Mouse (Mus musculus) embryonic facial prominence, embryonic 15.5 days (tissue): ENCODE data around the gene Hoxd4. TPM values are rescaled to one million over a fixed set of nuclear protein-coding genes. Genes with fewer than 3 reads are reported as not detected.

ENCODE experiments used
- ATAC-seq: fragments of 200-750 bp; cut with Nextera tagmentation; 2 replicates; pipeline ENCODE4 v1.8.0; 2017; ENCODE audit warnings: low read depth, moderate TSS enrichment; ENCODE audit not compliant: insufficient number of reproducible peaks, low FRiP score, low TSS enrichment
- H3K27ac ChIP-seq: fragments of 300-500 bp; sonication (generic); replicated peaks from 2 replicates; pipeline ENCODE4 v1.5.1; 2015; ENCODE audit warnings: mild to moderate bottlenecking, inconsistent platforms
- H3K27me3 ChIP-seq: fragments of 300-500 bp; sonication (generic); 2 replicates; pipeline ENCODE4 v1.6.1; 2015; ENCODE audit warnings: inconsistent platforms
- H3K36me3 ChIP-seq: fragments of 300-500 bp; sonication (generic); 2 replicates; pipeline ENCODE4 v1.6.1; 2015; ENCODE audit warnings: mild to moderate bottlenecking, inconsistent platforms
- H3K4me1 ChIP-seq: fragments of 300-500 bp; sonication (generic); 2 replicates; pipeline ENCODE4 v1.6.1; 2015; ENCODE audit warnings: inconsistent platforms
- H3K4me2 ChIP-seq: fragments of 300-500 bp; sonication (generic); replicated peaks from 2 replicates; pipeline ENCODE4 v1.6.1; 2015; ENCODE audit warnings: mild to moderate bottlenecking, inconsistent platforms
- H3K4me3 ChIP-seq: fragments of 300-500 bp; sonication (generic); replicated peaks from 2 replicates; pipeline ENCODE4 v1.5.1; 2015; ENCODE audit warnings: mild to moderate bottlenecking, inconsistent platforms
- H3K9ac ChIP-seq: fragments of 300-500 bp; sonication (generic); 2 replicates; pipeline ENCODE4 v1.6.1; 2015; ENCODE audit warnings: inconsistent platforms
- H3K9me3 ChIP-seq: fragments of 300-500 bp; sonication (generic); replicated peaks from 2 replicates; pipeline ENCODE4 v1.6.1; 2016; ENCODE audit warnings: inconsistent platforms
- WGBS: fragments of 180-500 bp; shearing (Covaris S2); methylation state at CpG from one replicate; pipeline ENCODE4 v1.1.7; 2015; 5-methylcytosine and 5-hydroxymethylcytosine counted together
- polyA plus RNA-seq: library from polyadenylated mRNA; unstranded; fragments of >200 nt; fragmentation: Nextera tagmentation; extraction: Ambion mirVana; gene quantifications from 2 replicates; pipeline ENCODE4 v1.2.1, GENCODE M21; 2015

The Hoxd4 gene
- polyA plus RNA-seq: 0.35 and 0.62 TPM in 2 replicates

GRCm38 (mm10) chr2:74711721-74712621 is at the start of gene Hoxd4, which contains the start of gene Hoxd3:
Gene Hoxd4 (plus strand): TSS chr2:74711929.
Gene Hoxd3 (plus strand): TSS chr2:74711927.
- peak within 1 kb of the TSS; percentile 41 for H3K4me3 ChIP-seq
- H3K4me1 ChIP-seq: peaks cover 11% of the 10 kb centered on the region
- ATAC-seq: peak; percentile 49; the same call in 1 of the 2 replicates
- no peaks in the 10 kb centered on the region for H3K9me3 ChIP-seq
- H3K27ac ChIP-seq: 0 out of 2 replicates have a peak within 1 kb of the TSS, but pooled peaks have one; percentile 48
- H3K4me2 ChIP-seq: peak within 1 kb of the TSS; percentile 42
- H3K9ac ChIP-seq: peak within 1 kb of the TSS; percentile 18; the same call in 1 of the 2 replicates
- H3K36me3 ChIP-seq: no peaks in the 10 kb centered on the region
- peaks cover 93% of the 10 kb centered on the region for H3K27me3 ChIP-seq
- WGBS: under 1% methylated on average over 65 of the region's 65 CpGs

GRCm38 (mm10) chr2:74663291-74663925 is 48.3 kb upstream of the Hoxd4 start:
- 3% methylated on average over 18 of the region's 18 CpGs for WGBS
- no peak for ATAC-seq
- Histone ChIP-seq H3K27me3 (peaks cover 95% of the 10 kb centered on the region), H3K36me3 (no peaks in the 10 kb centered on the region), H3K9ac (no peak overlapping the region), H3K9me3 (no peaks in the 10 kb centered on the region), H3K4me3 (no peak overlapping the region), H3K4me1 (peaks cover 27% of the 10 kb centered on the region), H3K27ac (no peak overlapping the region), H3K4me2 (0 out of 2 replicates have a peak overlapping the region, but pooled peaks have one; percentile 15)

DNA sequence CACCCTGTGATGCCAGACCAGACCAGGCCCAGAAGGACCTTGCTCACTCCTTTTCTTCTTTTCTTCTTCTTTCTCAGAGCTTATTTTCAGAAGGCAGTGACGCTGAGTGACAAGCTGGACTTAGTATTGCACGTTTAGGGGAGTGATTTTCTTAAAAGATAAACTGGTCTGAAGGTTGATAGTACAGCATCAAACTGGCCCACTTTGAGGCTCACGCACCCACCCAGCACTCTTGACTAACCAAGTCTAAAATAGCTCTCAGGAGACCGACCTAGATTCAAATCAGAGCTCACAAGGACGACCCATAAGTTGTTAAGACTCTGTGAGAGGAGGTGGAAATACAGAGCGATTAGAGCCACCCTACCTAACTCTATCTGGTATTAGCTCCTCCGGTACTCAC is 45.3 kb upstream of the Hoxd4 start:
- no peak overlapping the region for H3K9ac ChIP-seq
- WGBS: 2% methylated on average over 7 of the region's 7 CpGs
- H3K27me3 ChIP-seq: peaks cover 94% of the 10 kb centered on the region
- H3K36me3 ChIP-seq: no peaks in the 10 kb centered on the region
- H3K4me3 ChIP-seq: no peak overlapping the region
- peaks cover 17% of the 10 kb centered on the region for H3K4me1 ChIP-seq
- H3K27ac ChIP-seq: no peak overlapping the region
- H3K9me3 ChIP-seq: no peaks in the 10 kb centered on the region
- ATAC-seq: no peak
- H3K4me2 ChIP-seq: no peak overlapping the region

GRCm38 (mm10) chr2:74667191-74667841 is 44.4 kb upstream of the Hoxd4 start:
- peaks cover 94% of the 10 kb centered on the region for H3K27me3 ChIP-seq
- H3K4me1 ChIP-seq: peaks cover 13% of the 10 kb centered on the region
- no peaks in the 10 kb centered on the region for H3K9me3 ChIP-seq
- no peaks in the 10 kb centered on the region for H3K36me3 ChIP-seq
- H3K4me2 ChIP-seq: peak overlapping the region; percentile 61; the same call in 1 of the 2 replicates
- WGBS: 2% methylated on average over 36 of the region's 36 CpGs
- no peak overlapping the region for H3K9ac ChIP-seq
- no peak for ATAC-seq
- H3K4me3 ChIP-seq: peak overlapping the region; percentile 38
- no peak overlapping the region for H3K27ac ChIP-seq

GRCm38 (mm10) chr2:74667842-74668357 is 43.8 kb upstream of the Hoxd4 start, which contains the start of gene Hoxd13:
Gene Hoxd13 (plus strand): TSS chr2:74668310.
- no peak within 1 kb of the TSS for H3K9ac ChIP-seq
- peak within 1 kb of the TSS; percentile 38 for H3K4me3 ChIP-seq
- H3K4me1 ChIP-seq: peaks cover 18% of the 10 kb centered on the region
- peaks cover 94% of the 10 kb centered on the region for H3K27me3 ChIP-seq
- no peaks in the 10 kb centered on the region for H3K9me3 ChIP-seq
- peak; percentile 59 for ATAC-seq
- peak within 1 kb of the TSS; percentile 61 for H3K4me2 ChIP-seq
- no peaks in the 10 kb centered on the region for H3K36me3 ChIP-seq
- under 1% methylated on average over 39 of the region's 51 CpGs for WGBS
- no peak within 1 kb of the TSS for H3K27ac ChIP-seq

DNA sequence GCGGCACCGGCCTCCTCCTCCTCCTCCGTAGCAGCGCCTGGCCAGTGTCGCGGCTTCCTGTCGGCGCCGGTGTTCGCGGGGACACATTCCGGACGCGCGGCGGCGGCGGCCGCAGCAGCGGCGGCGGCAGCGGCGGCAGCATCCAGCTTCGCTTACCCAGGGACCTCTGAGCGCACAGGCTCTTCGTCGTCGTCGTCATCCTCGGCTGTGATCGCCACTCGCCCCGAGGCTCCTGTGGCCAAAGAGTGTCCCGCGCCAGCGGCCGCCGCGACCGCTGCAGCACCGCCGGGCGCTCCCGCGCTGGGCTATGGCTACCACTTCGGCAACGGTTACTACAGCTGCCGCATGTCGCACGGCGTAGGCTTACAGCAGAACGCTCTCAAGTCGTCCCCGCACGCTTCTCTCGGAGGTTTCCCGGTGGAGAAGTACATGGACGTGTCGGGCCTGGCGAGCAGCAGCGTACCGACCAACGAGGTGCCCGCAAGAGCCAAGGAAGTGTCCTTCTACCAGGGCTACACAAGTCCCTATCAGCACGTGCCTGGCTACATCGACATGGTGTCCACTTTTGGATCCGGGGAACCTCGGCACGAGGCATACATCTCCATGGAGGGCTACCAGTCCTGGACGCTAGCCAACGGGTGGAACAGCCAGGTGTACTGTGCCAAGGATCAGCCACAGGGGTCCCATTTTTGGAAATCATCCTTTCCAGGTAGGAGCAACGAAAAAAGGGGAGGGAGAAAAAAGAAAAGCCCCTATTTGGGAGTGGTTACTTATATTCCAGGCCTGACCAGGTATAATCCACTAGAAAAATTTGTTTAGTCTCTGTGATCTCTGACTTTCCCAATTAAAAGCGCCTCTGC is 43.1 kb upstream of the Hoxd4 start:
- H3K36me3 ChIP-seq: no peaks in the 10 kb centered on the region
- H3K4me1 ChIP-seq: peaks cover 19% of the 10 kb centered on the region
- ATAC-seq: no peak
- H3K4me2 ChIP-seq: peak overlapping the region; percentile 61
- H3K27ac ChIP-seq: no peak overlapping the region
- WGBS: under 1% methylated on average over 60 of the region's 74 CpGs
- no peaks in the 10 kb centered on the region for H3K9me3 ChIP-seq
- H3K4me3 ChIP-seq: peak overlapping the region; percentile 38
- H3K9ac ChIP-seq: no peak overlapping the region
- H3K27me3 ChIP-seq: peaks cover 94% of the 10 kb centered on the region

- Histone ChIP-seq H3K36me3 (no peaks in the 10 kb centered on the region), H3K4me2 (no peak overlapping the region), H3K4me1 (peaks cover 19% of the 10 kb centered on the region), H3K9me3 (no peaks in the 10 kb centered on the region), H3K9ac (no peak overlapping the region), H3K27ac (no peak overlapping the region), H3K4me3 (no peak overlapping the region), H3K27me3 (peaks cover 94% of the 10 kb centered on the region)
- no peak for ATAC-seq
- 1% methylated on average over 3 of the region's 3 CpGs for WGBS
Measured at GRCm38 (mm10) chr2:74669230-74669578, 42.5 kb upstream of the Hoxd4 start.

GRCm38 (mm10) chr2:74669650-74670235 is 42.0 kb upstream of the Hoxd4 start:
- H3K4me1 ChIP-seq: peaks cover 19% of the 10 kb centered on the region
- no peaks in the 10 kb centered on the region for H3K36me3 ChIP-seq
- peaks cover 94% of the 10 kb centered on the region for H3K27me3 ChIP-seq
- H3K4me2 ChIP-seq: no peak overlapping the region
- H3K4me3 ChIP-seq: no peak overlapping the region
- 2% methylated on average over 14 of the region's 14 CpGs for WGBS
- H3K9ac ChIP-seq: no peak overlapping the region
- H3K27ac ChIP-seq: no peak overlapping the region
- ATAC-seq: no peak
- H3K9me3 ChIP-seq: no peaks in the 10 kb centered on the region

DNA sequence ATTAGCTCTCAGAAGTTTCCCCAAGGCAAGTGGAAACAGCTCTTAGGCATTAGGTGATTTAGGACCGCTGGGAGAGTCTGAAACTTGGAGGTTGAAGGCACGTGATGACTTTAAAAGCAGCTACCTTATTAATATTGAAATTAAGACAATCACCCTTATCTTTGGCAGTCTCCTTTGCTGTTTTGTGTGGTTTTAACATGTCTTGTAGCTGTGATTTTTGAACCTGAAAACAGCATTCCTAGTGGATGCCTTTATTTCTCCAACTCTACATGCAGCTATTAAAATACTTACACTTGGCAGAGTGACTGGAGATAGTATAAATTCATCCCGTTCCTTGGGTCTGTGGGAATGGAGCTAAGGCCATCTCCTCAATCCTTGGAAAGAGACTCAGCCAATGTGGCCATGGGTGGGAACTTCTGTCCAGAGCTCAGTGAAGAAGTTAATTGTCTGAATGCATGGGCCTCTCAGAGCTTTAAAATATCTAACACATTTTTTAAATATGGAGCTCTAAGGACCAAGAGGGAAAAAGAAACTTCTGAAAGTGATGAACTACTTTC is 41.0 kb upstream of the Hoxd4 start:
- H3K4me2 ChIP-seq: no peak overlapping the region
- 3% methylated on average over 3 of the region's 3 CpGs for WGBS
- H3K9me3 ChIP-seq: no peaks in the 10 kb centered on the region
- no peak overlapping the region for H3K4me3 ChIP-seq
- H3K36me3 ChIP-seq: no peaks in the 10 kb centered on the region
- no peak overlapping the region for H3K9ac ChIP-seq
- peaks cover 95% of the 10 kb centered on the region for H3K27me3 ChIP-seq
- no peak overlapping the region for H3K27ac ChIP-seq
- no peak for ATAC-seq
- peaks cover 19% of the 10 kb centered on the region for H3K4me1 ChIP-seq

- no peaks in the 10 kb centered on the region for H3K9me3 ChIP-seq
- H3K9ac ChIP-seq: no peak overlapping the region
- peaks cover 98% of the 10 kb centered on the region for H3K27me3 ChIP-seq
- no peak overlapping the region for H3K4me2 ChIP-seq
- H3K4me1 ChIP-seq: peaks cover 19% of the 10 kb centered on the region
- no peaks in the 10 kb centered on the region for H3K36me3 ChIP-seq
- no peak overlapping the region for H3K27ac ChIP-seq
- 14% methylated on average over 5 of the region's 5 CpGs for WGBS
- no peak overlapping the region for H3K4me3 ChIP-seq
- no peak for ATAC-seq
Measured at GRCm38 (mm10) chr2:74671847-74672246, 39.9 kb upstream of the Hoxd4 start.
